Mouse (Mus musculus) MEL (cell line): Measurements from ENCODE around the gene Spint2. TPM values are rescaled to one million over a fixed set of nuclear protein-coding genes. Genes with fewer than 3 reads are reported as not detected.
A peak's percentile ranks its signal among the peaks of the same experiment; 100 is the strongest.

Experiments
- DNase-seq: peaks from one replicate; pipeline ENCODE4 v3.0.0; 2011; ENCODE audit warnings: low read depth, low spot score
- H3K27ac ChIP-seq: 2 replicates; pipeline ENCODE4 v1.5.1; 2012; ENCODE audit warnings: low read depth, mild to moderate bottlenecking, control low read depth, low read length, moderate library complexity; ENCODE audit not compliant: control insufficient read depth
- H3K27me3 ChIP-seq, 2 experiments: fragments of 150-350 bp in 1 of 2; sonication (generic) in 1 of 2; 2 replicates each; pipeline ENCODE4 v1.6.1; 2012; ENCODE audit warnings: low read length in 2 of 2, mild to moderate bottlenecking in 2 of 2, improper control_type of control experiment in 1 of 2, moderate library complexity in 1 of 2; ENCODE audit not compliant: insufficient read depth in 2 of 2, control insufficient read depth in 1 of 2
- H3K36me3 ChIP-seq, 2 experiments: 2 replicates each; pipeline ENCODE4 v1.6.1; 2012 to 2014; ENCODE audit warnings: low read length in 2 of 2, improper control_type of control experiment in 1 of 2, inconsistent platforms in 1 of 2, mild to moderate bottlenecking in 1 of 2; ENCODE audit not compliant: insufficient read depth in 2 of 2, control insufficient read depth in 1 of 2
- H3K4me1 ChIP-seq, 2 experiments: fragments of 150-350 bp in 1 of 2; sonication (generic) in 1 of 2; 2 replicates each; pipeline ENCODE4 v1.6.1; 2012; ENCODE audit warnings: low read length in 2 of 2, improper control_type of control experiment in 1 of 2, mild to moderate bottlenecking in 1 of 2; ENCODE audit not compliant: insufficient read depth in 2 of 2, control insufficient read depth in 1 of 2
- H3K4me3 ChIP-seq, 2 experiments: fragments of 150-350 bp in 1 of 2; sonication (generic) in 1 of 2; 2 replicates each; pipeline ENCODE4 v1.5.1; 2012; ENCODE audit warnings: low read depth in 2 of 2, low read length in 2 of 2, mild to moderate bottlenecking in 2 of 2, moderate library complexity in 2 of 2, control low read depth in 1 of 2, improper control_type of control experiment in 1 of 2; ENCODE audit not compliant: control insufficient read depth in 1 of 2, insufficient read depth in 1 of 2
- H3K79me2 ChIP-seq: 2 replicates; pipeline ENCODE4 v1.6.1; 2012; ENCODE audit warnings: mild to moderate bottlenecking, low read length, moderate library complexity; ENCODE audit not compliant: control insufficient read depth, poor library complexity, insufficient read depth
- H3K9ac ChIP-seq: 2 replicates; pipeline ENCODE4 v1.6.1; 2012; ENCODE audit warnings: low read depth, mild to moderate bottlenecking, control low read depth, low read length, moderate library complexity; ENCODE audit not compliant: control insufficient read depth, poor library complexity, severe bottlenecking
- H3K9me3 ChIP-seq: fragments of 150-350 bp; sonication (generic); replicated peaks from 2 replicates; pipeline ENCODE4 v1.6.1; 2012; ENCODE audit warnings: mild to moderate bottlenecking, low read length, improper control_type of control experiment, moderate library complexity; ENCODE audit not compliant: insufficient read depth
- BHLHE40 ChIP-seq: IDR thresholded peaks from 2 replicates; pipeline ENCODE4 v1.6.1; 2012; ENCODE audit warnings: low read depth, mild to moderate bottlenecking, inconsistent platforms, low read length, improper control_type of control experiment, borderline replicate concordance
- CTCF ChIP-seq, 3 experiments: IDR thresholded peaks in 2 of 3; conservative IDR thresholded peaks in 1 of 3; 2 replicates each; pipeline ENCODE4 v1.5.1; 2011 to 2012; ENCODE audit warnings: low read length in 3 of 3, low read depth in 2 of 3, mild to moderate bottlenecking in 2 of 3, improper control_type of control experiment in 1 of 3, inconsistent platforms in 1 of 3, mixed read lengths in 1 of 3, moderate library complexity in 1 of 3; ENCODE audit not compliant: control insufficient read depth in 1 of 3, insufficient read depth in 1 of 3, poor library complexity in 1 of 3, severe bottlenecking in 1 of 3
- E2F4 ChIP-seq: IDR thresholded peaks from 2 replicates; pipeline ENCODE4 v1.6.1; 2011; ENCODE audit warnings: low read depth, low read length, improper control_type of control experiment, borderline replicate concordance
- EP300 ChIP-seq, 2 experiments: IDR thresholded peaks; 2 replicates each; pipeline ENCODE4 v1.6.1; 2011; ENCODE audit warnings: improper control_type of control experiment in 2 of 2, low read length in 2 of 2, low read depth in 1 of 2, mild to moderate bottlenecking in 1 of 2
- GABPA ChIP-seq: IDR thresholded peaks from 2 replicates; pipeline ENCODE4 v1.6.1; 2012; ENCODE audit warnings: low read depth, mild to moderate bottlenecking, inconsistent platforms, low read length, improper control_type of control experiment, moderate library complexity
- HCFC1 ChIP-seq: IDR thresholded peaks from 2 replicates; pipeline ENCODE4 v1.6.1; 2012; ENCODE audit warnings: low read depth, mild to moderate bottlenecking, inconsistent platforms, low read length, improper control_type of control experiment, moderate library complexity
- MAFK ChIP-seq: IDR thresholded peaks from 2 replicates; pipeline ENCODE4 v1.6.1; 2011; ENCODE audit warnings: low read depth, mild to moderate bottlenecking, low read length, improper control_type of control experiment, borderline replicate concordance
- MAX ChIP-seq: IDR thresholded peaks from 2 replicates; pipeline ENCODE4 v1.6.1; 2011; ENCODE audit warnings: low read length, improper control_type of control experiment
- MAZ ChIP-seq: IDR thresholded peaks from 2 replicates; pipeline ENCODE4 v1.6.1; 2012; ENCODE audit warnings: low read depth, mild to moderate bottlenecking, inconsistent platforms, low read length, improper control_type of control experiment
- MXI1 ChIP-seq: IDR thresholded peaks from 2 replicates; pipeline ENCODE4 v1.6.1; 2011; ENCODE audit warnings: mild to moderate bottlenecking, low read depth, low read length, improper control_type of control experiment
- MYB ChIP-seq: IDR thresholded peaks from 2 replicates; pipeline ENCODE4 v1.6.1; 2011; ENCODE audit warnings: mild to moderate bottlenecking, low read depth, low read length, improper control_type of control experiment
- MYC ChIP-seq: IDR thresholded peaks from 2 replicates; pipeline ENCODE4 v1.6.1; 2011; ENCODE audit warnings: low read depth, mild to moderate bottlenecking, low read length, improper control_type of control experiment, moderate library complexity
- NELFE ChIP-seq: IDR thresholded peaks from 2 replicates; pipeline ENCODE4 v1.6.1; 2011; ENCODE audit warnings: low read depth, low read length, improper control_type of control experiment
- NRF1 ChIP-seq: IDR thresholded peaks from 2 replicates; pipeline ENCODE4 v1.6.1; 2014; ENCODE audit warnings: low read depth, mild to moderate bottlenecking, inconsistent platforms, low read length, improper control_type of control experiment, moderate library complexity; ENCODE audit not compliant: poor library complexity, insufficient read depth, severe bottlenecking
- POLR2AphosphoS2 ChIP-seq: IDR thresholded peaks from 2 replicates; pipeline ENCODE4 v1.6.1; 2011; ENCODE audit warnings: low read length, improper control_type of control experiment
- RAD21 ChIP-seq: IDR thresholded peaks from 2 replicates; pipeline ENCODE4 v1.6.1; 2011; ENCODE audit warnings: mild to moderate bottlenecking, low read depth, low read length, improper control_type of control experiment
- RCOR1 ChIP-seq: IDR thresholded peaks from 2 replicates; pipeline ENCODE4 v1.6.1; 2012; ENCODE audit warnings: low read depth, mild to moderate bottlenecking, inconsistent platforms, low read length, improper control_type of control experiment
- SIN3A ChIP-seq: IDR thresholded peaks from 2 replicates; pipeline ENCODE4 v1.6.1; 2012; ENCODE audit warnings: low read length, improper control_type of control experiment, inconsistent platforms
- SMC3 ChIP-seq: IDR thresholded peaks from 2 replicates; pipeline ENCODE4 v1.6.1; 2011; ENCODE audit warnings: low read depth, low read length, improper control_type of control experiment
- TAL1 ChIP-seq: IDR thresholded peaks from 2 replicates; pipeline ENCODE4 v1.6.1; 2012; ENCODE audit warnings: mild to moderate bottlenecking, inconsistent platforms, low read length, moderate library complexity, mixed read lengths
- TCF12 ChIP-seq: IDR thresholded peaks from 2 replicates; pipeline ENCODE4 v1.6.1; 2014; ENCODE audit warnings: low read depth, mild to moderate bottlenecking, inconsistent platforms, low read length, improper control_type of control experiment, moderate library complexity
- UBTF ChIP-seq: IDR thresholded peaks from 2 replicates; pipeline ENCODE4 v1.6.1; 2012; ENCODE audit warnings: low read depth, mild to moderate bottlenecking, inconsistent platforms, low read length, improper control_type of control experiment, moderate library complexity, borderline replicate concordance; ENCODE audit not compliant: insufficient read depth
- USF1 ChIP-seq: IDR thresholded peaks from 2 replicates; pipeline ENCODE4 v1.6.1; 2014; ENCODE audit warnings: low read depth, mild to moderate bottlenecking, inconsistent platforms, low read length, improper control_type of control experiment, moderate library complexity
- ZC3H11A ChIP-seq: IDR thresholded peaks from 2 replicates; pipeline ENCODE4 v1.6.1; 2012; ENCODE audit warnings: low read depth, mild to moderate bottlenecking, inconsistent platforms, low read length, improper control_type of control experiment
- ZMIZ1 ChIP-seq: IDR thresholded peaks from 2 replicates; pipeline ENCODE4 v1.6.1; 2012; ENCODE audit warnings: low read depth, mild to moderate bottlenecking, inconsistent platforms, low read length, improper control_type of control experiment, moderate library complexity
- polyA plus RNA-seq, 2 experiments: library from polyadenylated mRNA; stranded (reverse) in 1 of 2; unstranded in 1 of 2; fragments of >175 nt in 1 of 2; fragments of >200 nt in 1 of 2; gene quantifications; 2 replicates each; pipeline versions ENCODE4 v1.2.1 to v1.2.4; 2012; ENCODE audit warnings: low replicate concordance in 2 of 2, low read depth in 1 of 2; ENCODE audit not compliant: insufficient read length in 2 of 2, insufficient read depth in 1 of 2, missing spikeins in 1 of 2
- total RNA-seq: library from RNA; depleted of rRNA; stranded (reverse); fragments of 300-350 nt; gene quantifications from 2 replicates; pipeline ENCODE4 v1.2.3, GENCODE M21; 2012

Spint2 gene
- total and polyA plus RNA-seq, 3 experiments: 78.1 to 131 TPM; not detected in 1

DNA sequence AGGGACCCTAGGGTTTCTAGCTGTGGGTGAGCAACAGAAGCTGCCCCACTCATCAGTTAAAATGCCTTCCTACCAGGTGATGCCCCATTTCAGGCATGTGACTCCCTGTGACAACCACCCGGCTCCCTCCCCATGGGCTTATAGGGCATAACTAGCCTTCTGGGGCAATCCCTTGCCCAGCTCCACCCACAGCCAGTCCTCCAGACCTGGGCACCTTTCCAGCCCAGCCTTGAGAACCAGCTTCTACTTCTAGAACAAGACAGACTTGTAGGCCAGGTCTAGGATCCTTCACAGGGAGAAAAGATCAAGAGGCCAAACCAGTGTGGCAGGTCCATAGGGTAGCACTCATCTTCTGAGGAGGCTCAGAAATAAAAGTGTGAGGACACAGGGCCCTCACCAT lies 24.3 kb downstream of the Spint2 start:
- Histone ChIP-seq H3K9me3 (no peaks in the 10 kb centered on the region), H3K27me3 (no peaks in the 10 kb centered on the region), H3K27ac (no peak overlapping the region), H3K79me2 (no peaks in the 10 kb centered on the region), H3K4me3 (no peak overlapping the region), H3K9ac (no peak overlapping the region), H3K36me3 (peaks cover 0 to 3% of the 10 kb centered on the region in 2 experiments; a peak in 2 of 4 replicates), H3K4me1 (no peaks in the 10 kb centered on the region; a peak in 1 of 4 replicates)
- TF ChIP-seq SMC3 (no peak), ZC3H11A (no peak)
- DNase-seq: no peak

DNA sequence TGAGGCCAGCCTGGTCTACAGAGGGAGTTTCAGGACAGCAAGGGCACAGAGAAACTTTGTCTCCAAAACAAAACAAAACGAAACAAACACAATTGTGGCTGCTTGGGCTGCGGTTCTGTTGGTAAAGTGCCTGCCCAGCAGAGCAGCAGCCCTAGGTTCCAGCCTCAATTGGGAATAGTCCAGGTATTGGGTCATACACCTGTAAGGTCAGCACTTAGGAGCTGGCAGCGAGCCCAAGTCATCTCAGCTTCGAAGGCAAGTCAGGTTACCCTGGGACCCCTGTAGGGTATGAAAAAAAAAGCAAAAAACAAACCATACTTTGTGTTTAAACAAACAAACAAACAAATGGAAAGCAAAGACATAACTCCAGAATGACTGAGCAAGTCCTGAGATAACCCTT lies 25.8 kb downstream of the Spint2 start:
- no peak for TF ChIP-seq MAFK
- TF ChIP-seq GABPA: no peak
- no peak for TF ChIP-seq MYC
- no peak for TF ChIP-seq MXI1
- no peak for TF ChIP-seq EP300 (IDR thresholded peaks at IDR 0.05; ENCODE audit: low read depth in 1 of 2, low read length in 2 of 2)
- no peak for TF ChIP-seq POLR2AphosphoS2
- TF ChIP-seq MYB: no peak
- no peak for TF ChIP-seq SIN3A
- no peak for TF ChIP-seq SMC3
- TF ChIP-seq TCF12: no peak
- TF ChIP-seq NELFE: no peak
- TF ChIP-seq CTCF (IDR thresholded peaks at IDR 0.05 in 2 of 3, conservative IDR thresholded peaks at IDR 0.05 in 1 of 3; ENCODE audit: control insufficient read depth in 1 of 3, insufficient read depth in 1 of 3, low read depth in 2 of 3, low read length in 3 of 3, poor library complexity in 1 of 3, severe bottlenecking in 1 of 3): no peak
- Histone ChIP-seq H3K27ac (no peak overlapping the region), H3K36me3 (peaks cover 0 to 3% of the 10 kb centered on the region in 2 experiments; a peak in 2 of 4 replicates), H3K9ac (no peak overlapping the region), H3K79me2 (no peaks in the 10 kb centered on the region), H3K4me1 (no peaks in the 10 kb centered on the region; a peak in 1 of 4 replicates), H3K9me3 (no peaks in the 10 kb centered on the region), H3K27me3 (no peaks in the 10 kb centered on the region), H3K4me3 (no peak overlapping the region)
- no peak for DNase-seq

DNA sequence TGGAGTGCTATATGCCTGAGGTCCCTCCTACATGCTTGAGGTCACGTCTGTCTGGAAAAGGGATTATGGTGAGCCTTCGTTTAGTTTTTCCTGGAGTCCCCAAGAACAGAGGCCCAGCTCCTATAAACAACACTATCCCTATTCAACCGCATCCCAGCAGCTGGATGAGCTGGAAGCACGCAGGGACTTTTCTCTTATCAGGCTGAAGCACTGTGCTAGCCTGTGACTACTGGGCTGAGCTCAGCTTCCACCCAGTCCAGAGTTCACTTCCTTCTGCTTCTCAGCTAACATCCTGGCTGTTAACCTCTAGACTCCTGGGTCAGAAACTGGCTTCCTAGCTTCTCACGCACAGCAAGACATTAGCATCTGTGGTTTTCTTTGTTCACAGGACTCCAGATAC lies 27.9 kb downstream of the Spint2 start:
- no peaks in the 10 kb centered on the region for H3K9me3 ChIP-seq
- H3K9ac ChIP-seq: no peak overlapping the region
- no peaks in the 10 kb centered on the region; a peak in 1 of 4 replicates for H3K4me1 ChIP-seq
- no peak overlapping the region for H3K27ac ChIP-seq
- DNase-seq: peak; percentile 31
- no peaks in the 10 kb centered on the region for H3K27me3 ChIP-seq
- H3K4me3 ChIP-seq: no peak overlapping the region
- H3K79me2 ChIP-seq: no peaks in the 10 kb centered on the region
- H3K36me3 ChIP-seq: no peaks in the 10 kb centered on the region; a peak in 2 of 4 replicates
- TF ChIP-seq BHLHE40 (no peak), ZMIZ1 (no peak), CTCF (IDR thresholded peaks at IDR 0.05 in 2 of 3, conservative IDR thresholded peaks at IDR 0.05 in 1 of 3; ENCODE audit: control insufficient read depth in 1 of 3, insufficient read depth in 1 of 3, low read depth in 2 of 3, low read length in 3 of 3, poor library complexity in 1 of 3, severe bottlenecking in 1 of 3) (no peak), MYC (no peak), E2F4 (no peak), MXI1 (no peak), TAL1 (no peak), RCOR1 (no peak), UBTF (no peak), HCFC1 (no peak), USF1 (no peak), EP300 (IDR thresholded peaks at IDR 0.05; ENCODE audit: low read depth in 1 of 2, low read length in 2 of 2) (no peak), MAX (no peak), MAZ (no peak), NRF1 (no peak), RAD21 (no peak), ZC3H11A (no peak), SMC3 (no peak)
